Mouse (Mus musculus) spleen, embryonic (tissue): ENCODE results near the gene Olfr1494.

Experiments
- CTCF ChIA-PET: fragments of 350-600 bp; sonication (Branson Sonifier 250); formaldehyde crosslinking; loops from one replicate; lab custom pipeline; 2022; lab: Charles Lee

Gene Olfr1494

GRCm38 (mm10) chr19:13739428-13739827, at the start of gene Olfr1494:
Gene Olfr1494 (plus strand): TSS chr19:13739728.
- CTCF ChIA-PET: no interaction called here

GRCm38 (mm10) chr19:13696968-13697367, 42.6 kb upstream of the Olfr1494 start, which contains the start of gene Olfr1491:
Gene Olfr1491 (plus strand): TSS chr19:13697268.
- CTCF ChIA-PET: no interaction called here

GRCm38 (mm10) chr19:13722978-13723377, 16.6 kb upstream of the Olfr1494 start, which contains the start of gene Olfr1493-ps1:
Gene Olfr1493-ps1 (plus strand): TSS chr19:13723278.
- CTCF ChIA-PET: no interaction called here

- CTCF ChIA-PET: no interaction called here
Observed at GRCm38 (mm10) chr19:13749366-13749765, 9.8 kb downstream of the Olfr1494 start.

GRCm38 (mm10) chr19:13764306-13764705, 24.8 kb downstream of the Olfr1494 start, which contains the start of gene Olfr1495:
Gene Olfr1495 (plus strand): TSS chr19:13764606.
- CTCF ChIA-PET: no interaction called here

- CTCF ChIA-PET: no interaction called here
Observed at GRCm38 (mm10) chr19:13768565-13769276, 29.2 kb downstream of the Olfr1494 start.

GRCm38 (mm10) chr19:13777578-13777977, 38.0 kb downstream of the Olfr1494 start, which contains the start of gene Olfr1496:
Gene Olfr1496 (plus strand): TSS chr19:13777878.
- CTCF ChIA-PET: no interaction called here

- CTCF ChIA-PET: no interaction called here
Observed at GRCm38 (mm10) chr19:13798102-13798501, 58.6 kb downstream of the Olfr1494 start, which contains the start of gene Olfr1497. Gene Olfr1497 (minus strand): TSS chr19:13798202.
